ENCODE assay signal across 13 mouse cellular contexts in genomic region chr6:15743291-15743792, GRCm38 (mm10). TPM values are rescaled to one million over a fixed set of nuclear protein-coding genes. Genes with fewer than 3 reads are reported as not detected.
DNase-seq lines count a peak whose midpoint lies in the region; ATAC-seq and TF ChIP-seq lines count a peak whose summit lies in the region.
"Had no signal": no experiment of that assay in that cellular context is flagged by ENCODE, and none has a peak within 500 bp of the region (broad histone marks: within the 10 kb centered on the region; RNA-seq: fewer than 3 reads in every experiment).

No protein-coding gene starts in this region.

- no peak overlapping the region for H3K9ac ChIP-seq in heart, embryonic 16.5 days (ENCODE audit: low read length)
- H3K9ac ChIP-seq: embryonic facial prominence, embryonic 15.5 days; hindbrain, embryonic 12.5 days; neural tube, embryonic 13.5 days had no signal

- H3K27ac ChIP-seq in embryonic fibroblast, embryonic 13.5 days (ENCODE audit: insufficient read depth, low read length): peak overlapping the region; percentile 97
- H3K27ac ChIP-seq in heart, embryonic 16.5 days (ENCODE audit: low read length): peak overlapping the region; percentile 68
- H3K27ac ChIP-seq: embryonic facial prominence, embryonic 15.5 days; hindbrain, embryonic 12.5 days; neural tube, embryonic 13.5 days had no signal

- no peak for TF ChIP-seq CTCF in embryonic fibroblast, embryonic 13.5 days (IDR thresholded peaks at IDR 0.05; ENCODE audit: borderline replicate concordance, insufficient read depth, low read length)

- no peak overlapping the region for H3K4me3 ChIP-seq in embryonic fibroblast, embryonic 13.5 days (ENCODE audit: insufficient read depth, low read length)
- H3K4me3 ChIP-seq in heart, embryonic 16.5 days (ENCODE audit: low read length): no peak overlapping the region
- H3K4me3 ChIP-seq: embryonic facial prominence, embryonic 15.5 days; hindbrain, embryonic 12.5 days; neural tube, embryonic 13.5 days had no signal

- peak overlapping the region; percentile 20; the same call in 1 of the 2 replicates for H3K4me2 ChIP-seq in heart, embryonic 16.5 days (ENCODE audit: low read depth, low read length)
- H3K4me2 ChIP-seq: embryonic facial prominence, embryonic 15.5 days; hindbrain, embryonic 12.5 days; neural tube, embryonic 13.5 days had no signal

- DNase-seq in frontal cortex, postnatal 25 days (ENCODE audit: low spot score in 2 of 2): no peak
- peak; percentile 68 for DNase-seq in 3T3-L1 (ENCODE audit: low read depth, low spot score)
- no peak for DNase-seq in yolk sac, embryonic 10.5 days (ENCODE audit: low spot score)
- no peak for DNase-seq in cerebellum, postnatal 36 days
- no peak for DNase-seq in frontal cortex, postnatal 10 days (ENCODE audit: low spot score in 2 of 2)
- DNase-seq: layer of hippocampus, postnatal 36 days had no signal

- WGBS in heart, embryonic 16.5 days: 31% methylated on average over 8 of the region's 8 CpGs

- no peaks in the 10 kb centered on the region for H3K9me3 ChIP-seq in heart, embryonic 16.5 days (replicated peaks; ENCODE audit: control insufficient read depth, low read length)
- H3K9me3 ChIP-seq: embryonic facial prominence, embryonic 15.5 days; hindbrain, embryonic 12.5 days; neural tube, embryonic 13.5 days had no signal

- H3K27me3 ChIP-seq in heart, embryonic 16.5 days (ENCODE audit: control insufficient read depth, insufficient read depth, low read length): no peaks in the 10 kb centered on the region
- H3K27me3 ChIP-seq: CH12.LX; embryonic facial prominence, embryonic 15.5 days; hindbrain, embryonic 12.5 days; neural tube, embryonic 13.5 days had no signal

- H3K36me3 ChIP-seq in heart, embryonic 16.5 days (ENCODE audit: control insufficient read depth, insufficient read depth): no peaks in the 10 kb centered on the region
- H3K36me3 ChIP-seq: embryonic facial prominence, embryonic 15.5 days; hindbrain, embryonic 12.5 days; neural tube, embryonic 13.5 days had no signal

- ATAC-seq in frontal cortex, adult (ENCODE audit: low TSS enrichment): peak; percentile 99
- peak; percentile 81 for ATAC-seq in heart, embryonic 16.5 days (replicated peaks; ENCODE audit: extremely low read depth, insufficient read depth, low FRiP score)

- TF ChIP-seq POLR2A in embryonic fibroblast, embryonic 13.5 days (IDR thresholded peaks at IDR 0.05; ENCODE audit: low read depth, low read length): no peak

- H3K4me1 ChIP-seq in embryonic fibroblast, embryonic 13.5 days (ENCODE audit: control insufficient read depth, insufficient read depth, low read length): peaks cover 7% of the 10 kb centered on the region
- H3K4me1 ChIP-seq in heart, embryonic 16.5 days (ENCODE audit: control insufficient read depth, insufficient read depth, low read length): peaks cover 20% of the 10 kb centered on the region
- H3K4me1 ChIP-seq: hindbrain, embryonic 12.5 days had no signal

RNA-seq across cellular contexts. Expression of gene Mdfic, which starts 22.9 kb away (rescaled TPM):
- 55.3 and 73.6 TPM in 2 replicates for polyA plus RNA-seq in embryonic fibroblast, embryonic 13.5 days (2011; ENCODE audit: insufficient read length, low read depth, missing spikeins)
- 3.9 and 4.0 TPM in 2 replicates for polyA plus RNA-seq in heart, embryonic 16.5 days (2015; fragmentation: Nextera tagmentation; extraction: Ambion mirVana)

Comparison
In these comparisons a context has a peak if more than half of its experiments do, and no peak if none do; other contexts are left out.
1. RNA of gene Mdfic, which starts 22.9 kb away (polyA plus RNA-seq): 55.3 to 73.6 TPM in embryonic fibroblast, embryonic 13.5 days; 3.9 to 4.0 TPM in heart, embryonic 16.5 days; every median in the first group is over 10 times any median in the second.